Mouse (Mus musculus) lung, postnatal 0 days (tissue): ENCODE data around the gene Pard3. TPM values are rescaled to one million over a fixed set of nuclear protein-coding genes. Genes with fewer than 3 reads are reported as not detected.

Source experiments
- ATAC-seq: fragments of 200-750 bp; cut with Nextera tagmentation; 2 replicates; pipeline ENCODE4 v1.8.0; 2017; ENCODE audit warnings: moderate library complexity
- DNase-seq: peaks from one replicate; pipeline ENCODE4 v3.0.0-alpha.2; 2016; ENCODE audit warnings: low spot score
- H3K27ac ChIP-seq: fragments of 300-500 bp; sonication (generic); 2 replicates; pipeline ENCODE4 v1.5.1; 2014; ENCODE audit warnings: antibody characterized with exemption, mild to moderate bottlenecking, low read length, mixed read lengths
- H3K27me3 ChIP-seq: fragments of 300-500 bp; sonication (generic); replicated peaks from 2 replicates; pipeline ENCODE4 v1.6.1; 2014; ENCODE audit warnings: low read length, mixed read lengths; ENCODE audit not compliant: insufficient read depth
- H3K36me3 ChIP-seq: fragments of 300-500 bp; sonication (generic); 2 replicates; pipeline ENCODE4 v1.6.1; 2014; ENCODE audit warnings: low read length, mixed read lengths; ENCODE audit not compliant: insufficient read depth
- H3K4me1 ChIP-seq: fragments of 300-500 bp; sonication (generic); 2 replicates; pipeline ENCODE4 v1.6.1; 2014; ENCODE audit warnings: antibody characterized with exemption, low read depth, low read length, mixed read lengths; ENCODE audit not compliant: insufficient read depth
- H3K4me2 ChIP-seq: fragments of 300-500 bp; sonication (generic); replicated peaks from 2 replicates; pipeline ENCODE4 v1.6.1; 2014; ENCODE audit warnings: low read depth, mild to moderate bottlenecking, low read length, moderate library complexity, mixed read lengths
- H3K4me3 ChIP-seq: fragments of 300-500 bp; sonication (generic); 2 replicates; pipeline ENCODE4 v1.5.1; 2014; ENCODE audit warnings: low read depth, low read length
- H3K9ac ChIP-seq: fragments of 300-500 bp; sonication (generic); replicated peaks from 2 replicates; pipeline ENCODE4 v1.6.1; 2014; ENCODE audit warnings: low read depth, mild to moderate bottlenecking
- H3K9me3 ChIP-seq: fragments of 300-500 bp; sonication (generic); 2 replicates; pipeline ENCODE4 v1.6.1; 2016; ENCODE audit warnings: low read length, mixed read lengths
- CTCF ChIP-seq: IDR thresholded peaks from 2 replicates; pipeline ENCODE4 v1.5.1; 2016; ENCODE audit warnings: antibody characterized with exemption, mild to moderate bottlenecking
- EP300 ChIP-seq: IDR thresholded peaks from 2 replicates; pipeline ENCODE4 v1.6.1; 2016; ENCODE audit warnings: antibody characterized with exemption, mild to moderate bottlenecking, control low read depth
- WGBS: fragments of 180-500 bp; shearing (Covaris S2); extraction: QIAGEN DNeasy Blood & Tissue Kit; methylation state at CpG from one replicate; pipeline ENCODE4 v1.1.7; 2014; 5-methylcytosine and 5-hydroxymethylcytosine counted together
- polyA plus RNA-seq: library from polyadenylated mRNA; unstranded; fragments of >200 nt; fragmentation: Nextera tagmentation; extraction: Ambion mirVana; gene quantifications from 2 replicates; pipeline ENCODE4 v1.2.1, GENCODE M21; 2015

Gene Pard3
- polyA plus RNA-seq, 1 experiment from 2014 or later: 13.2 TPM

- DNase-seq (peak; percentile 27), ATAC-seq (peak; percentile 37; the same call in 1 of the 2 replicates)
- Histone ChIP-seq H3K4me2 (no peak overlapping the region), H3K9me3 (no peaks in the 10 kb centered on the region), H3K9ac (no peak overlapping the region), H3K27ac (no peak overlapping the region), H3K4me3 (no peak overlapping the region), H3K36me3 (no peaks in the 10 kb centered on the region), H3K4me1 (no peaks in the 10 kb centered on the region), H3K27me3 (no peaks in the 10 kb centered on the region)
- WGBS: 38% methylated on average over 1 of the region's 1 CpGs
- TF ChIP-seq EP300 (peak; percentile 78), CTCF (no peak)
These were observed 441.6 kb downstream of the Pard3 start for GRCm38 (mm10) chr8:127505286-127505685.

- TF ChIP-seq CTCF (no peak), EP300 (no peak)
- no peaks in the 10 kb centered on the region for H3K9me3 ChIP-seq
- H3K27ac ChIP-seq: no peak overlapping the region
- DNase-seq: no peak
- H3K27me3 ChIP-seq: no peaks in the 10 kb centered on the region
- H3K4me3 ChIP-seq: no peak overlapping the region
- H3K9ac ChIP-seq: no peak overlapping the region
- H3K36me3 ChIP-seq: no peaks in the 10 kb centered on the region
- 81% methylated on average over 1 of the region's 1 CpGs for WGBS
- ATAC-seq: no peak
- H3K4me2 ChIP-seq: no peak overlapping the region
- no peaks in the 10 kb centered on the region for H3K4me1 ChIP-seq
These were observed 442.6 kb downstream of the Pard3 start for GRCm38 (mm10) chr8:127506336-127506735.

- Histone ChIP-seq H3K9ac (no peak overlapping the region), H3K4me2 (no peak overlapping the region), H3K36me3 (no peaks in the 10 kb centered on the region), H3K9me3 (no peaks in the 10 kb centered on the region), H3K27me3 (no peaks in the 10 kb centered on the region), H3K4me3 (no peak overlapping the region), H3K27ac (no peak overlapping the region), H3K4me1 (no peaks in the 10 kb centered on the region)
- WGBS: 86% methylated on average over 1 of the region's 1 CpGs
- ATAC-seq (no peak), DNase-seq (no peak)
- TF ChIP-seq CTCF (no peak), EP300 (no peak)
These were observed 447.6 kb downstream of the Pard3 start for GRCm38 (mm10) chr8:127511341-127511740.

GRCm38 (mm10) chr8:127512001-127512573 is 448.4 kb downstream of the Pard3 start:
- Histone ChIP-seq H3K27me3 (no peaks in the 10 kb centered on the region), H3K9ac (no peak overlapping the region), H3K4me1 (no peaks in the 10 kb centered on the region), H3K9me3 (no peaks in the 10 kb centered on the region), H3K4me2 (no peak overlapping the region), H3K4me3 (no peak overlapping the region), H3K27ac (no peak overlapping the region), H3K36me3 (no peaks in the 10 kb centered on the region)
- WGBS: 66% methylated on average over 1 of the region's 1 CpGs
- TF ChIP-seq CTCF (peak; percentile 28), EP300 (no peak)
- DNase-seq (no peak), ATAC-seq (no peak)

GRCm38 (mm10) chr8:127512580-127512979 is 448.9 kb downstream of the Pard3 start:
- no peak overlapping the region for H3K4me3 ChIP-seq
- no peaks in the 10 kb centered on the region for H3K27me3 ChIP-seq
- ATAC-seq (no peak), DNase-seq (no peak)
- no peak overlapping the region for H3K4me2 ChIP-seq
- no peak overlapping the region for H3K9ac ChIP-seq
- no peaks in the 10 kb centered on the region for H3K9me3 ChIP-seq
- H3K36me3 ChIP-seq: no peaks in the 10 kb centered on the region
- no peaks in the 10 kb centered on the region for H3K4me1 ChIP-seq
- TF ChIP-seq EP300 (no peak), CTCF (no peak)
- no peak overlapping the region for H3K27ac ChIP-seq
- 55% methylated on average over 4 of the region's 4 CpGs for WGBS

- Histone ChIP-seq H3K4me3 (no peak overlapping the region), H3K27me3 (no peaks in the 10 kb centered on the region), H3K9me3 (no peaks in the 10 kb centered on the region), H3K9ac (no peak overlapping the region), H3K4me2 (no peak overlapping the region), H3K27ac (no peak overlapping the region), H3K4me1 (no peaks in the 10 kb centered on the region), H3K36me3 (no peaks in the 10 kb centered on the region)
- ATAC-seq (no peak; the same call in 1 of the 2 replicates), DNase-seq (no peak)
- no peak for TF ChIP-seq EP300
- no peak for TF ChIP-seq CTCF
- WGBS: 65% methylated on average over 7 of the region's 7 CpGs
These were observed 451.4 kb downstream of the Pard3 start for GRCm38 (mm10) chr8:127514810-127515735.
